Mouse (Mus musculus): ENCODE data around the gene Cmss1. TPM values are rescaled to one million over a fixed set of nuclear protein-coding genes. Genes with fewer than 3 reads are reported as not detected.

Cmss1 gene
- polyA plus RNA-seq, 1 experiment from 2014 or later = 58.3 TPM

Other genes with a start within 250 kb of the Cmss1 start
- 3.5 and 3.9 TPM in 2 replicates for gene Col8a1, start 147.9 kb upstream of the Cmss1 start, polyA plus RNA-seq (2014; fragmentation: Nextera tagmentation; extraction: Ambion mirVana)

Data from limb, embryonic 11.5 days (tissue).